Mouse (Mus musculus): ENCODE measurements around the gene Ttc34. TPM values are rescaled to one million over a fixed set of nuclear protein-coding genes. Genes with fewer than 3 reads are reported as not detected.
A peak's percentile ranks its signal among the peaks of the same experiment; 100 is the strongest.

Gene Ttc34
- polyA plus RNA-seq, 1 experiment = 0.18 TPM

GRCm38 (mm10) chr4:154885416-154885815 lies 48.2 kb downstream of the Ttc34 start:
- Histone ChIP-seq H3K4me1 (replicated peaks; ENCODE audit: control insufficient read depth, insufficient read depth, low read length) (no peaks in the 10 kb centered on the region), H3K36me3 (ENCODE audit: control insufficient read depth, insufficient read depth, low read length) (no peaks in the 10 kb centered on the region), H3K27ac (ENCODE audit: control insufficient read depth, insufficient read depth, low read length) (no peak overlapping the region), H3K4me3 (ENCODE audit: control insufficient read depth, insufficient read depth, low read length) (no peak overlapping the region), H3K27me3 (ENCODE audit: control insufficient read depth, insufficient read depth, low read length) (no peaks in the 10 kb centered on the region)
- no peak for DNase-seq
- WGBS = 92% methylated on average over 11 of the region's 11 CpGs
- TF ChIP-seq CTCF (IDR thresholded peaks at IDR 0.05; ENCODE audit: borderline replicate concordance, control insufficient read depth, extremely low read depth, insufficient read depth, low read length, poor library complexity) (no peak), POLR2A (IDR thresholded peaks at IDR 0.05; ENCODE audit: control insufficient read depth, extremely low read depth, insufficient read depth, low read length, poor library complexity) (no peak)

- no peaks in the 10 kb centered on the region for H3K27me3 ChIP-seq (ENCODE audit: control insufficient read depth, insufficient read depth, low read length)
- H3K36me3 ChIP-seq (ENCODE audit: control insufficient read depth, insufficient read depth, low read length) = no peaks in the 10 kb centered on the region
- no peaks in the 10 kb centered on the region for H3K4me1 ChIP-seq (replicated peaks; ENCODE audit: control insufficient read depth, insufficient read depth, low read length)
- TF ChIP-seq POLR2A (IDR thresholded peaks at IDR 0.05; ENCODE audit: control insufficient read depth, extremely low read depth, insufficient read depth, low read length, poor library complexity) = no peak
- no peak for TF ChIP-seq CTCF (IDR thresholded peaks at IDR 0.05; ENCODE audit: borderline replicate concordance, control insufficient read depth, extremely low read depth, insufficient read depth, low read length, poor library complexity)
- no peak overlapping the region for H3K27ac ChIP-seq (ENCODE audit: control insufficient read depth, insufficient read depth, low read length)
- no peak overlapping the region for H3K4me3 ChIP-seq (ENCODE audit: control insufficient read depth, insufficient read depth, low read length)
- no peak for DNase-seq
- 61% methylated on average over 13 of the region's 13 CpGs for WGBS
Measured at GRCm38 (mm10) chr4:154886876-154887592, 49.8 kb downstream of the Ttc34 start.

- no peak for DNase-seq
- Histone ChIP-seq H3K4me1 (replicated peaks; ENCODE audit: control insufficient read depth, insufficient read depth, low read length) (no peaks in the 10 kb centered on the region), H3K27ac (ENCODE audit: control insufficient read depth, insufficient read depth, low read length) (no peak overlapping the region), H3K36me3 (ENCODE audit: control insufficient read depth, insufficient read depth, low read length) (no peaks in the 10 kb centered on the region), H3K4me3 (ENCODE audit: control insufficient read depth, insufficient read depth, low read length) (no peak overlapping the region), H3K27me3 (ENCODE audit: control insufficient read depth, insufficient read depth, low read length) (no peaks in the 10 kb centered on the region)
- TF ChIP-seq POLR2A (IDR thresholded peaks at IDR 0.05; ENCODE audit: control insufficient read depth, extremely low read depth, insufficient read depth, low read length, poor library complexity) (no peak), CTCF (IDR thresholded peaks at IDR 0.05; ENCODE audit: borderline replicate concordance, control insufficient read depth, extremely low read depth, insufficient read depth, low read length, poor library complexity) (no peak)
- WGBS = 86% methylated on average over 15 of the region's 15 CpGs
Measured at GRCm38 (mm10) chr4:154887593-154888250, 50.5 kb downstream of the Ttc34 start.

DNA sequence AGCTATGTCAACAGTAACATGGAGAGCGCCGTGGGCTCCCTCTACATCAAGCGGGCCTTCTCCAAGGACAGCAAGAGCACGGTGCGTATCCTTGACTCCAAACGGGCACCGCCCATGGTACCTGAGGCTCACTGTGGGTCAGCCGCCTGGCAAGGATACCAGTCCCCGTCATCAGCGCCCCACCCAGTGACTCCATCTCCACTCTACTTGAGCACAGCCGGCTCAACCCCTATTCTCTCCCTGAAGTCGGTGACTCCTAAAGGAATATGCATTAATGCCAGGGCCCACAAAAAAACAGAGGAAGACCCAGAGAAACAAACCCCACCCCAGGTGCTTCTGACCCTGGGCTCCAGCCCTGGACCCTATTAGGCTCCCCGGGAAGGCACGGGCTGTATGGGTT lies 53.6 kb downstream of the Ttc34 start:
- TF ChIP-seq CTCF (IDR thresholded peaks at IDR 0.05; ENCODE audit: borderline replicate concordance, control insufficient read depth, extremely low read depth, insufficient read depth, low read length, poor library complexity) (no peak), POLR2A (IDR thresholded peaks at IDR 0.05; ENCODE audit: control insufficient read depth, extremely low read depth, insufficient read depth, low read length, poor library complexity) (no peak)
- Histone ChIP-seq H3K27me3 (ENCODE audit: control insufficient read depth, insufficient read depth, low read length) (no peaks in the 10 kb centered on the region), H3K27ac (ENCODE audit: control insufficient read depth, insufficient read depth, low read length) (no peak overlapping the region), H3K4me3 (ENCODE audit: control insufficient read depth, insufficient read depth, low read length) (no peak overlapping the region), H3K4me1 (replicated peaks; ENCODE audit: control insufficient read depth, insufficient read depth, low read length) (no peaks in the 10 kb centered on the region), H3K36me3 (ENCODE audit: control insufficient read depth, insufficient read depth, low read length) (no peaks in the 10 kb centered on the region)
- 92% methylated on average over 14 of the region's 14 CpGs for WGBS
- DNase-seq = no peak

DNA sequence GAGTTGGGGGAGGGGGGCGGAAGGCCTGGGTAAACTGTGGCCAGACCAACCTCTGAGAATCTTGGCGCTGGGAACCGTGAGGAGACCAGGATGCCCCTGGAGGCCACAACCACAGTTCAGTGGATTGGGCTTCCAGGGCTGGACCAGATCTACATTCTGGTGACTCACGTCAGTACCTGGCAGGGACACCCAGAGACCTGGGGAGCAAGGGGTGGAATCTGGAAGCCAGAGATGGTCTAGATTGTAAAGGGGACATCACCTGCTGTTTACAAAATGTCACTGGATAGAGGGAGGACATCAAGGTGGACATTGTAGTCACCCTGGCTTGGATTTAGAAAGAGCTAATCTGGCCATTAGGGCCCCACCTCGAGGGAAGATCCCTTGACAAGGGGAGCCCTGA lies 58.3 kb downstream of the Ttc34 start:
- Histone ChIP-seq H3K4me3 (ENCODE audit: control insufficient read depth, insufficient read depth, low read length) (no peak overlapping the region), H3K27ac (ENCODE audit: control insufficient read depth, insufficient read depth, low read length) (no peak overlapping the region), H3K4me1 (replicated peaks; ENCODE audit: control insufficient read depth, insufficient read depth, low read length) (peaks cover 15% of the 10 kb centered on the region), H3K36me3 (ENCODE audit: control insufficient read depth, insufficient read depth, low read length) (no peaks in the 10 kb centered on the region), H3K27me3 (ENCODE audit: control insufficient read depth, insufficient read depth, low read length) (no peaks in the 10 kb centered on the region)
- 88% methylated on average over 5 of the region's 5 CpGs for WGBS
- no peak for TF ChIP-seq CTCF (IDR thresholded peaks at IDR 0.05; ENCODE audit: borderline replicate concordance, control insufficient read depth, extremely low read depth, insufficient read depth, low read length, poor library complexity)
- TF ChIP-seq POLR2A (IDR thresholded peaks at IDR 0.05; ENCODE audit: control insufficient read depth, extremely low read depth, insufficient read depth, low read length, poor library complexity) = no peak
- DNase-seq = no peak

DNA sequence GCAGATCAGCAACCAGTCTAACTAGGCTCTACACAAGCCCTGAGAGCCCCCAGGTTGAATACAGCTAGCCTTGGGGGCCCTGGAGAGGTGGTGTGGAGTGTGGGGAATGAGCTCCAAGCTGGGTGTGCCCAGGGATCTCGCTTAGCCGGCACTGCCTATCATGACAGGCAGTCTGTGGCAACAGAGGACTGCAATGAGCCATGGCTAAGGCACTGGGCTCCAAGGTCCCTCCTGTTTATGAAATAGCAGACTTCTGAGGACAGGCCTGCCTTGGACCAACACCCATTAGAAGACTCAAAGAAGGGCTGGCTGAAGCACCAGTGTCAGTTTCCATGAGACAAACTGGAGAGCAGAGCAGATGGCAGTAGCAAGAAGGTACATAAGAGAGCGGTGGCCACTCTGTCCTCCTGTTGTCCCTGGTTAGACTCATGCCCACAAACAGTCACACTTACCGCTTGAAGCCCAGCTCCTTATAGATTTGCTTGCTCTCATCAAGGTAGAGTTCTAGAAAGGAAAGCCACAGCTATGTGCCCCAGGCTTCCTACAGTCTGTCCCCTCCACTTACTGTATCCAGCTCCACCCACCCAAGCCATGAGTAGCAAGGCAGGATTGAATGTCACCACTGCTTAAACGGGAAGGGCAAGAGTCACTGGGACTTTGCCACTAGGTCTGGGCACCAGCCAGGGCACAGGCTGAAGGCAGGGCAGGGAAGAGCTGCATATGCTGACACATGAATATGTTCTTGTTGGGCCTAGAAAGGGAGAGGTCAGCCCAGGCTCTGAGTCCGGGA lies 60.6 kb downstream of the Ttc34 start:
- H3K27me3 ChIP-seq (ENCODE audit: control insufficient read depth, insufficient read depth, low read length) = no peaks in the 10 kb centered on the region
- H3K27ac ChIP-seq (ENCODE audit: control insufficient read depth, insufficient read depth, low read length) = no peak overlapping the region
- H3K4me3 ChIP-seq (ENCODE audit: control insufficient read depth, insufficient read depth, low read length) = peak overlapping the region; percentile 46; the same call in 1 of the 2 replicates
- no peak for DNase-seq
- no peaks in the 10 kb centered on the region for H3K36me3 ChIP-seq (ENCODE audit: control insufficient read depth, insufficient read depth, low read length)
- WGBS = 69% methylated on average over 6 of the region's 6 CpGs
- peaks cover 15% of the 10 kb centered on the region for H3K4me1 ChIP-seq (replicated peaks; ENCODE audit: control insufficient read depth, insufficient read depth, low read length)
- TF ChIP-seq POLR2A (IDR thresholded peaks at IDR 0.05; ENCODE audit: control insufficient read depth, extremely low read depth, insufficient read depth, low read length, poor library complexity) = no peak
- TF ChIP-seq CTCF (IDR thresholded peaks at IDR 0.05; ENCODE audit: borderline replicate concordance, control insufficient read depth, extremely low read depth, insufficient read depth, low read length, poor library complexity) = no peak
